Mouse (Mus musculus) thymus, postnatal 14 days (tissue): ENCODE measurements around the gene Duoxa2.
"Not testable (repeated sequence)": the region's sequence is repeated elsewhere in the genome, so short reads cannot be mapped to it uniquely, and the experiment has no call there.

ENCODE experiments used
- DNase-seq: peaks from one replicate; pipeline ENCODE4 v3.0.0; 2021

Duoxa2 gene

GRCm38 (mm10) chr2:122311561-122311960, 12.9 kb downstream of the Duoxa2 start:
- DNase-seq = no peak

- DNase-seq = peak; percentile 81
These were observed 14.2 kb downstream of the Duoxa2 start for GRCm38 (mm10) chr2:122312722-122313417.

GRCm38 (mm10) chr2:122313536-122313935, 14.8 kb downstream of the Duoxa2 start, which contains the start of gene Duoxa1:
TSS of gene Duoxa1 (minus strand) at chr2:122313730.
- DNase-seq = no peak

- no peak for DNase-seq
These were observed 16.7 kb downstream of the Duoxa2 start, which contains the start of gene Duox1 for GRCm38 (mm10) chr2:122315372-122315771. TSS of gene Duox1 (plus strand) at chr2:122315672.

GRCm38 (mm10) chr2:122317384-122317783, 18.7 kb downstream of the Duoxa2 start:
- DNase-seq = no peak

GRCm38 (mm10) chr2:122323960-122324359, 25.3 kb downstream of the Duoxa2 start:
- DNase-seq = no peak

GRCm38 (mm10) chr2:122324586-122324985, 25.9 kb downstream of the Duoxa2 start:
- DNase-seq = no peak

- no peak for DNase-seq
These were observed 26.7 kb downstream of the Duoxa2 start for GRCm38 (mm10) chr2:122325361-122325760.

GRCm38 (mm10) chr2:122327986-122328385, 29.3 kb downstream of the Duoxa2 start:
- DNase-seq = no peak

GRCm38 (mm10) chr2:122330317-122330716, 31.6 kb downstream of the Duoxa2 start:
- DNase-seq = not testable (repeated sequence)

- DNase-seq = no peak
These were observed 33.5 kb downstream of the Duoxa2 start for GRCm38 (mm10) chr2:122332222-122332621.

GRCm38 (mm10) chr2:122334170-122334569, 35.5 kb downstream of the Duoxa2 start:
- no peak for DNase-seq

GRCm38 (mm10) chr2:122337291-122337690, 38.6 kb downstream of the Duoxa2 start:
- DNase-seq = no peak

GRCm38 (mm10) chr2:122345106-122345893, 46.6 kb downstream of the Duoxa2 start:
- DNase-seq = no peak

GRCm38 (mm10) chr2:122346164-122346563, 47.5 kb downstream of the Duoxa2 start:
- not testable (repeated sequence) for DNase-seq

GRCm38 (mm10) chr2:122347257-122347656, 48.6 kb downstream of the Duoxa2 start:
- DNase-seq = no peak

- DNase-seq = peak; percentile 92
These were observed 49.9 kb downstream of the Duoxa2 start for GRCm38 (mm10) chr2:122348531-122349131.

GRCm38 (mm10) chr2:122349136-122349785, 50.6 kb downstream of the Duoxa2 start:
- DNase-seq = peak; percentile 33

GRCm38 (mm10) chr2:122351156-122351930, 52.6 kb downstream of the Duoxa2 start:
- no peak for DNase-seq

- no peak for DNase-seq
These were observed 53.2 kb downstream of the Duoxa2 start for GRCm38 (mm10) chr2:122351931-122352329.
